Mouse (Mus musculus): Measurements from ENCODE around the gene Cisd1.

Gene Cisd1

DNA sequence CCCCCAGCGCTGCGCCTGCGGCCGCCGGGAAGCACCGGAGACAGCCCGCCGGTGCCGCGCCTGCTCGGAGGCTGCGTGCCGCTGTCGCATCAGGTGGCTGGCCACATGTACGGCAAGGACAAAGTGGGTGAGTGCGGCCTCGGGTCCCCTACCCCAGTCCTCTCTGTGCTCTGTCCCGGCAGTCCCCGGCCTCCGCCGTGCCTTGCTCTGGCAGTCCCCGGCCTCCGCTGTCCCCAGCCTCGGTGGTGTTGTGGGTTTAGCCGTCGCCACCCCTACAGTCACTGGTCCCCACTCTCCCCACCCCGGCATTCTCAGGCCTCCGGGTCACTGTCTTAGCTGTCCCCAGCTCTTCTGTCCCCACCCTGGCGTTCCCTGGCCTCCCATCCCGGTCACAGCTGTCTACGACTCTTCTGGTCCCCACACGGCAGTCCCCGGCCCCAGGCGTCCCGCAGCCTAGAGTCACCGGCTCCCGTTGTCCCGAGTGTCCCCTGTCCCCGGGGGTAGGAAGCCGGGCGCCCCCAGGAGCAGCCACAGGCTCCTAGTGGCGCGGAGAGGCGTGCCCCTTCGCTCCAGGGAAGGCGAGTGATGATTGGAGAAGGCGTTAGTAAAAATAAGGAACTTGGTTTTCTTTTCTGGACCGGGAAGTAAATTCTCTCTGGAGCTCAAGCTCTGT, 3.3 kb upstream of the Cisd1 start:
- DNase-seq = no peak

- DNase-seq = peak; percentile 95
These were observed 2.8 kb upstream of the Cisd1 start, which contains the start of gene Ipmk for GRCm38 (mm10) chr10:71347509-71347949. TSS of gene Ipmk (plus strand) at chr10:71347763.

DNA sequence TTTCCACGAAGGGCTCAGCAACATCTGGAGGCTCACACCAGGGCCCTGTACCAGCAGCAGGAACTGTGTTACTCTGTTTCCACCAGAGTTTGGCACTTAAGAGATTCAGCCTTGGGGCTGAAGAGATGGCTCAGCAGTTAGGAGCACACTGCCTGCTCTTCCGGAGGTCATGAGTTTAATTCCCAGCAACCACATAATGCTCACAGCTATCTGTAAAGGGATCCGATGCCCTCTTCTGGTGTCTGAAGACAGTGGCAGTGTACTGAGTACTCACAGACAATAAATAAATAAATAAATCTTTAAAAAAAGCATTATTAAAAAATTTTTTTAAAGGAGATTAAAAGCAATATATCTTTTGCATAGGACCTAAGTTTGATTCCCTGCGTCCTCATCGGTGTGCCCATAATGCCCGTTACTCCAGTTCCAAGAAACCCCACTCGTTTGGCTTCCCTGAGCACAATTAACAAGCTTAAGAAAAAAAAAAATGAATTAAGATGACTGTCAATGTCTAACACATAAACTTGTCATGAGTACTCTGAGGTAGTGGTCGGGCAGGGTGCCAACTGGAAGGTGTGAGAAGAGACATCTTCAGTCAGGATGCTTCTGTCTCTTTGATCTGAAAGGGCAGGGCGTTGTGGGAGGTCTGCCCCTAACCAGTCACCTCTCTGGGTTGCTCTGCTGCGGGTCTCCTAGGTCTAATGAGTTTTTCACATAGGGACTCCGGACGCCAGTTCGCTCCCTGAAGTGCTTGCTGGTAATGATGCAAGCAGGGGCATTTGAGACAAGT, 2.2 kb upstream of the Cisd1 start:
- DNase-seq = no peak

DNA sequence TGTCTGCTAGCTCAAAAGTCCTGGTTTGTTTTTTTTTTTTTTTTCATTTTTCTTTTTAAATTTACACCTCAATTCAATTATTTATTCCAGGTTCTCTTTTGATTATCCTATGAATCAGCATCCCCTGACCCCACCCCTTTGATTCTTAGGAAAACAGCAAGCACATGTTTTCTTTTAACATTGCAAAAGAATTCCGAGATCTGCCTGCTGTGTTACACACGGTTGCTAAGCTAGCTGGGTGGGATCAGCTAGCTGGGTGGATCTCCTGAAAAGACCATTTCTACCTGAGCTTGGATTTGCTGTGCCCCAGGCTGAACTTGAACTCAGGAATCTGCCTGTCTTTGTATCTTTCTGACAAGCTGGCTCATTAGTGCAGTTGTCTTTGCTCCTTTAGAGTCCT, 1.4 kb upstream of the Cisd1 start:
- DNase-seq = no peak

DNA sequence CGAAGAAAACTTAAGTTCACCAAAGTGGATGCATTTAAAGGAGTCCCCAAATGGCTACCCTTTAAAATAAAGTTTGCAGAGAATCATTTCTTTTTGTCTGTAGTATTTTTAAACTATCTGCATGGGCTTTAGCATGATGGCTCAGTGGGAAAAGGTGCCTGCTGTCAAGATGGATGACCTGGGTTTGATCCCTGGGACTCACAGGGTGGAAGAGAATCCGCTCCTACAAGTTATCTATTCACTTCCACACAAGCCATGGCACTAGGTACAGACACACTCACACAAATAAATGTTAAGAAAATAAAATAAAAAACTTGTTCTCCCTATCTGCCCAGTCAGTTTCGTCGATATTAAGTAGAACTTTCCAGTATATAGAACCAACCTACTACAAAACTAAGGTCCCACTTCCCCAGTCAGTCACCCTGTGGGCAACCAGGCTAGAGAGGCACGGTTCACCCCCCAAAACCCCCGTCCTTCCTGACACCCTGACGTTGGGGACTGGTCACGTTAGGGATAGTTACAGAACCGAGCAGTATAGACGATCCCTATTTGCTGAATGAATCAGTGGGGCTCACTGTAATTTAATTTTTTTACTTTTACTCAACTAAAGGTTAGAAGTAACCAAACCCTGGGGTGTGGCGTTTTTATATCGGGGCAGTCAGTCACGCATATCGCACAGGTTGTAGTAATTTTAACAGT, 1.0 kb downstream of the Cisd1 start:
- no peak for DNase-seq

DNA sequence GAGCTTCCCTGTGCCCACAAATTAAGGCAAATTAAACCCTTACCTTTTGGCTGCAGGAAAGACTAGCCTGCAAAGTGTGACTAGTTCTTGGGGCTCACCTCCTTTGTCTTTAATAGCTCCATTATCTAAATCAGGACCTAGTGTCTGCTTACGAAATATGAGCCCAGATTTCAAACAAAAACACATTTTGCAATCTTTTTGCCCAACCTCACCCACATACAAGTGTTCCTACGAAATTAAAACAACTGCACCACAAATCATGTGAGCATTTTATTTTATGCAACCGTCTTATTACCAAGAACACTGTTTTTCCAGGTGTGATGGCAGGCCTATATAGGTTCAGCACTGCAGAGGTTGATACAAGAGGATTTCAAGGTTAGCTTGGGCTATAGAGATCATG, 1.6 kb downstream of the Cisd1 start:
- no peak for DNase-seq

DNA sequence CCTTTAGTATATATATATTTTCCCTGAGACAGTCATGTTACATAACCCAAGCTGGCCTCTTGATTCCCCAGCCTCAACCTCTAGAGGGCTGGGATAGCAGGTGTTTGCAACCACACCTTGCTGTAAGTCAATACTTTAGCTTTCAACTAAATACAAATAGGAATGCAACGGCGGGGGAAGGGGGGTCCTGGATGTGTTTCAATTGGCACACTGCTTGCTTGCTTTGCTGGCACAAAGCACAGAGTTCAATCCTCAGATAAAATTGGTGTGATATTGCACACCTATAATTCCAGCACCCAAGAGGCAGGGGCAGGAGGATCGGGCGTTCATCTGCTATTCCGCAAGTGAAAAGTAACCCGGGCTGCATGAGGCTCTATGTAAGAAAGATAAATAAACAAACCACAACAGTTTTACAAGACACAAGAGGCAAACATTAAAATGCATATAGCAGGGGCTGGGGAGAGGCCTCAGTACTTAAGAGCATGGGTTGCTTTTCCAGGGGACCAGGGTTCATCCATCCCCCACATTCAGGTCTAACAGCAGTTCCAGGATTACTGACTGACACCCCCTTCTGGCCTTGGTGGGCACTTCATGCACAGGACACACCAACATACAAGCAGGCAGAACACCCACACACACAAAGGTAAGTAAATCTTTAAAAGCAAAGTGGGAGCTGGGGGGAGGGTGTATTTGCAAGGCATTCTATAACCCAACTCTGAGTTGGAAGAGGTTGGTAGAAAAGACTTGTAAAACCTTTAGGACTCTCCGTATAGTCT, 2.5 kb downstream of the Cisd1 start:
- DNase-seq = peak; percentile 27 to 37

DNA sequence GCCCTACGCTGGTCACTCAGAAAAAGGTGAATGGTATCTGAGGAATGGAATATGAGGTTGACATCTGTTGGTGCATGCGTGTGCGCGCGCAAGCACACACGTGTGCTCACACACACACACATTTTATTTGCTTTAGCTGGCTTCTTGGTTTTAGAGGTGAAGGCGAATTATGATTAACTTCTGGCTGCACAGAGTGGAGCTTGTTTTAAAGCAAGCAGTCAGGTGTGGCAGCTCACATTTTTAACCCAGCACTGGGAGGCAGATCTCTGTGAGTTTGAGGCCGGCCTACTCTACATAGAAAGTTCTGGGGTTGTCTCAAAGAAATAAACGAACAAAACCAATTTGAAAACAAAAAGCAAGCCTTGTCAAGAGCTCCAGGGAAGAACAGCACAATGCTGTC, 3.5 kb downstream of the Cisd1 start:
- no peak for DNase-seq

DNA sequence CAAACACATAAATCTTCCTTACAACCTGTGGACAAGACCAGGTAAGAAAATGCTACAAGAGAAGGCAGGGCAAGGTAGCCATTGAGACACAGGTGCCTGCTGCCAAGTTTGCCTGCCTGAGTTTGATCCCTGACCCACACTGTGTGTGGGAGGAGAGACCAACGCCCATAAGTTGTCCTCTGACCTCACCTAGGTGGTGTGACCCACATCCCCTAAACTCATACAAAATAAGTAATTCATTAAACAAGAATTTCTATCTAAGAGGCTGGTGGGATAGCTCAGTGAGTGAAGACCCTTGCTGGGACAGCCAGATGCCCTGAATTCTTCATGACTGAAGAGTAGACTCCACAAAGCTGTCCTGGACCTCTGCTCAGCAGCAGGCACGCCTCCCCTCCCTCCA, 4.6 kb downstream of the Cisd1 start:
- no peak for DNase-seq

GRCm38 (mm10) chr10:71339463-71339862, 5.3 kb downstream of the Cisd1 start:
- no peak for DNase-seq

GRCm38 (mm10) chr10:71338156-71338905, 6.4 kb downstream of the Cisd1 start:
- no peak for DNase-seq

GRCm38 (mm10) chr10:71337733-71338132, 7.0 kb downstream of the Cisd1 start:
- no peak for DNase-seq

GRCm38 (mm10) chr10:71332859-71333258, 11.9 kb downstream of the Cisd1 start:
- DNase-seq = no peak

DNA sequence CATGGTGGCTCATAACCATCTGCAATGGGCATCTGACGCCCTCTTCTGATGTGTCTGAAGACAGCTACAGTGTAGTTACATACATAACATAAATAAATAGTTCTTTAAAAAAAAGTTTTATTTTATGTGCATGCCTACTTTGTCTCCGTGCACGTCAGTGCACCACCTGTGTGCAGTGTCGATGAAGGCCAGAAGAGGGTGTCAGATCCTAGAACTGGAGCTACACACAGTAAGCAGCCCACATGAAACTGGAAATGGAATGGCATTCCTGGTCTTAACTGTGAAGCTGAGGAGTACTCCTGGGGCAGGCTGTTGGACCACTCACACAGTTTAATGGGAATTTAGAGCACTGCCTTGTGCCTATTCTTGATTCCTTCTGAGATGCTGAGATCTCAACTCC, 12.4 kb downstream of the Cisd1 start:
- no peak for DNase-seq

DNA sequence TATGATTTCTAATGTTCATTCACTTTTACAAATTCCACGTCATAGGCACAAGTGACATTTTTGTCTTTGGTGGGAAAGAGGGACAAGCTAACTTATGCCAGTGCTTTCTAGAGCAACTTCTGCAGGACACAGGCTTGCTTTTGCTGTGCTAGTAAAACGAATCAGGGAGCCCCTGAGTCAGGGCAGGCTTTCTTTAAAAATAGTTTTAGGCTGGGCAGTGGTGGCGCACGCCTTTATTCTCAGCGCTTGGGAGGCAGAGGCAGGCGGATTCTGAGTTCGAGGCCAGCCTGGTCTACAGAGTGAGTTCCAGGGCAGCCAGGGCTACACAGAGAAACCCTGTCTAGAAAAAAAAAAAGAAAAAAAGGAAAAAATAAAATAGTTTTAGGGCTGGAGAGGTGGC, 12.8 kb downstream of the Cisd1 start:
- DNase-seq = no peak

- no peak for DNase-seq
These were observed 14.7 kb downstream of the Cisd1 start for GRCm38 (mm10) chr10:71330070-71330469.

DNA sequence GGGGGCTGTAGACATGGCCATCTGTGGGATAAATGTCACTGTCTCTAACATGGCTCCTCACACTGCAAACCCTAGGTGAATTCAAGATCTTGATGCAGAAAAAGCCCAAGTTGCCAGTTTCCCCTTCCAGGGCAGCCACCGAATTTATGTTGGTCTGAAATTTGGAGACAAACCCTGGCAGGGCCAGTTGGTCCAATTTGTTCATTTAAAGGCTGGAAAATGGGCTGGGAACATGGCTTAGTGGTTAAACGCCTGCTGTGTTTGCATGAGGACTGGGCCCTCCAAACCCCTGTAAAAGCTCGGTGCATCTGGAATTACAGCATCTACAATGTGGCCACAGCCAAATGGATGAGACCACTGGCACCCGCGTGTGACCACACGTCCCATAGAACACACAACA, 15.5 kb downstream of the Cisd1 start:
- DNase-seq = no peak

DNA sequence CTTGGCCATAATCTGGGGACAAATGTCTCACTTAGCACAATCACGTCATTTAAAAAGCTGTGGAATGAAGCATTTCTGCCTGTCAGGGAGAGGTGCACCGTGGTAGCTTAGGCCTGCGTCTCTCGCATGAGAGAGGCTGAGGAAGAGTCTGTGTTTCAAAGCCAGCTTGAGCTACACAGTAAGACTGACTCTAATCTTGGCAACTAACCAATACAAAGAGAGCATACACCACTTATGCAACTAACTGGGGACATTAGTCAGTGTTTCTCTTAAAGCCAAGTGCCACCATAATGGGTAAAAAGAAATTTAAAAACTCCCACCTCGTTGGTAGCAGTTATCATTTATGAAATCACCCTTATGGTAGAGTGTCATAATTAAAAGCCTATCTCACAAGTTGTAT, 15.9 kb downstream of the Cisd1 start:
- no peak for DNase-seq

DNA sequence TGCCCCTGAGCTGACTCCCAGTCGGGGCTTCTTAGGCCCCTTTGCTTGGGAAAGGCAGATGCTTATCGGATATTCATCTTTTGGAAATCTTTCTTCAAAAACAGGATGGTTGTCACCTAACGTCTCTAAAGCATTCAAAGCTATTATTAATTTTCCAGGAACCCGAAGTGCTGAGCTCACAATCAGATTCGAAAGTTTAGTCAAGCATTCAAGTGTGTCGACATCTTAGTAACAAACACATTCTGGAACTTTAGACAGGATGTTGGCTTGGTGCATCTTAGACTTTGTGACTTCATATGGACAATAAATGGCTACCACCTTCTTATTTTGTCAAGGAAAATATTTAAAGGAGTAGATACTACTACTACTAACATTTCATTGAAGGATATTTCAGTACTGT, 16.4 kb downstream of the Cisd1 start:
- DNase-seq = no peak

DNA sequence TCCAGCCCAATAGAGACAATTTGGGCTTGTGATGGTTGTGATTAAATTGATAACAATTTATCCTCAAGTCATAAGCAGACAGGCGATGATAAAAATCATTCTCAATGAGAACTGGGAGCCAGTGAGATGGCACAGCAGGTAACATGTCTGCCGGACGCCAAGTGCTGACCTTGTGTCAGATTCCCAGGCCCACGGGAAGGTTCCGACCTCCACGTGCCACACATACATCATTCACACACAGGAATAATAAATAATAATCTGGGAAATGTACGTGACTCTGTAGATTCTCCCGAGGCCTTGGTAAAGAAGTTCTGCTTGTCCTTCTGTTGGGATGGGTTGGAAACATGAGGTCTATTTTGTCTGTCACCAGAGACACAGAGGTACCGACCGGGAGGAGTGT, 17.4 kb downstream of the Cisd1 start:
- DNase-seq = no peak

GRCm38 (mm10) chr10:71326789-71327188, 18.0 kb downstream of the Cisd1 start:
- peak; percentile 60 to 66 for DNase-seq

GRCm38 (mm10) chr10:71326123-71326522, 18.6 kb downstream of the Cisd1 start:
- no peak for DNase-seq

Measured in thymus, postnatal 36 days (tissue).